In genomic region chr1:34665512-34665854, GRCm38 (mm10) we compare ENCODE assay signal across 11 mouse cellular contexts.
A peak's percentile ranks its signal among the peaks of the same experiment; 100 is the strongest.
DNase-seq lines count a peak whose midpoint lies in the region; ATAC-seq and TF ChIP-seq lines count a peak whose summit lies in the region.
"Had no signal": no experiment of that assay in that cellular context is flagged by ENCODE, and none has a peak within 500 bp of the region (broad histone marks: within the 10 kb centered on the region; RNA-seq: fewer than 3 reads in every experiment).

No protein-coding gene starts in this region.

- H3K9me3 ChIP-seq in forebrain, embryonic 16.5 days (ENCODE audit: control insufficient read depth, low read length), result no peaks in the 10 kb centered on the region
- H3K9me3 ChIP-seq in midbrain, embryonic 10.5 days (replicated peaks), result no peaks in the 10 kb centered on the region
- H3K9me3 ChIP-seq in neural tube, embryonic 14.5 days (ENCODE audit: control insufficient read depth, low read length), result no peaks in the 10 kb centered on the region
- no peaks in the 10 kb centered on the region for H3K9me3 ChIP-seq in intestine, postnatal 0 days (ENCODE audit: control insufficient read depth)
- H3K9me3 ChIP-seq: embryonic facial prominence, embryonic 13.5 days; lung, embryonic 15.5 days had no signal

- no peaks in the 10 kb centered on the region for H3K36me3 ChIP-seq in forebrain, embryonic 16.5 days (ENCODE audit: control insufficient read depth, insufficient read depth)
- H3K36me3 ChIP-seq in midbrain, embryonic 10.5 days, result no peaks in the 10 kb centered on the region
- no peaks in the 10 kb centered on the region for H3K36me3 ChIP-seq in neural tube, embryonic 14.5 days (ENCODE audit: control insufficient read depth, insufficient read depth, low read length)
- no peaks in the 10 kb centered on the region for H3K36me3 ChIP-seq in intestine, postnatal 0 days (ENCODE audit: control insufficient read depth, insufficient read depth)
- H3K36me3 ChIP-seq: embryonic facial prominence, embryonic 13.5 days; lung, embryonic 15.5 days had no signal

- H3K9ac ChIP-seq in forebrain, embryonic 16.5 days (replicated peaks; ENCODE audit: low read depth, low read length), result no peak overlapping the region
- H3K9ac ChIP-seq in neural tube, embryonic 14.5 days (replicated peaks; ENCODE audit: low read depth, low read length), result no peak overlapping the region
- no peak overlapping the region for H3K9ac ChIP-seq in intestine, postnatal 0 days (ENCODE audit: low read depth, low read length)
- H3K9ac ChIP-seq: embryonic facial prominence, embryonic 13.5 days; lung, embryonic 15.5 days had no signal

- no peak overlapping the region for H3K4me2 ChIP-seq in forebrain, embryonic 16.5 days (ENCODE audit: low read length)
- H3K4me2 ChIP-seq in neural tube, embryonic 14.5 days (ENCODE audit: low read depth, low read length), result no peak overlapping the region
- H3K4me2 ChIP-seq in intestine, postnatal 0 days (replicated peaks; ENCODE audit: low read depth), result no peak overlapping the region
- H3K4me2 ChIP-seq: embryonic facial prominence, embryonic 13.5 days; lung, embryonic 15.5 days had no signal

- H3K27ac ChIP-seq in layer of hippocampus, adult 2 months, result peak overlapping the region; percentile 83
- H3K27ac ChIP-seq in forebrain, embryonic 16.5 days (ENCODE audit: low read length), result peak overlapping the region; percentile 73
- peak overlapping the region; percentile 72 for H3K27ac ChIP-seq in midbrain, embryonic 10.5 days (replicated peaks)
- peak overlapping the region; percentile 87 for H3K27ac ChIP-seq in neural tube, embryonic 14.5 days (ENCODE audit: low read depth, low read length)
- no peak overlapping the region for H3K27ac ChIP-seq in intestine, postnatal 0 days (ENCODE audit: low read depth, low read length)
- H3K27ac ChIP-seq: embryonic facial prominence, embryonic 13.5 days; lung, embryonic 15.5 days had no signal

- WGBS in forebrain, embryonic 16.5 days, result 37% methylated on average over 5 of the region's 5 CpGs
- 92% methylated on average over 5 of the region's 5 CpGs for WGBS in midbrain, embryonic 10.5 days
- WGBS in neural tube, embryonic 14.5 days, result 36% methylated on average over 5 of the region's 5 CpGs
- 83% methylated on average over 5 of the region's 5 CpGs for WGBS in intestine, postnatal 0 days

- no peaks in the 10 kb centered on the region for H3K27me3 ChIP-seq in forebrain, embryonic 16.5 days (replicated peaks; ENCODE audit: control insufficient read depth, insufficient read depth, low read length)
- H3K27me3 ChIP-seq in midbrain, embryonic 10.5 days (ENCODE audit: low read depth, poor library complexity, severe bottlenecking), result no peaks in the 10 kb centered on the region
- no peaks in the 10 kb centered on the region for H3K27me3 ChIP-seq in neural tube, embryonic 14.5 days (ENCODE audit: control insufficient read depth, insufficient read depth, low read length)
- no peaks in the 10 kb centered on the region for H3K27me3 ChIP-seq in intestine, postnatal 0 days (replicated peaks; ENCODE audit: control insufficient read depth, insufficient read depth, low read length)
- H3K27me3 ChIP-seq: embryonic facial prominence, embryonic 13.5 days; lung, embryonic 15.5 days had no signal

- no peak for TF ChIP-seq CTCF in layer of hippocampus, adult 2 months (conservative IDR thresholded peaks at IDR 0.05)
- no peak for TF ChIP-seq CTCF in intestine, postnatal 0 days (IDR thresholded peaks at IDR 0.05; ENCODE audit: low read depth)

- no peak for DNase-seq in layer of hippocampus, adult 2 months (ENCODE audit: low spot score in 2 of 2)
- no peak for DNase-seq in layer of hippocampus, adult 9-11 months
- no peak for DNase-seq in midbrain, embryonic 10.5 days (ENCODE audit: low spot score)
- no peak for DNase-seq in frontal cortex, postnatal 36 days (ENCODE audit: low spot score in 2 of 2)
- DNase-seq in layer of hippocampus, adult 11-12 months (ENCODE audit: low spot score), result no peak
- DNase-seq: kidney, adult 9 months had no signal

- no peak overlapping the region for H3K4me3 ChIP-seq in layer of hippocampus, adult 2 months
- H3K4me3 ChIP-seq in forebrain, embryonic 16.5 days (replicated peaks; ENCODE audit: low read length), result no peak overlapping the region
- no peak overlapping the region for H3K4me3 ChIP-seq in midbrain, embryonic 10.5 days
- no peak overlapping the region for H3K4me3 ChIP-seq in neural tube, embryonic 14.5 days (ENCODE audit: low read depth, low read length)
- H3K4me3 ChIP-seq in intestine, postnatal 0 days (ENCODE audit: low read depth, low read length), result no peak overlapping the region
- H3K4me3 ChIP-seq: embryonic facial prominence, embryonic 13.5 days; lung, embryonic 15.5 days had no signal

- peaks cover 18% of the 10 kb centered on the region for H3K4me1 ChIP-seq in forebrain, embryonic 16.5 days (replicated peaks; ENCODE audit: control insufficient read depth, insufficient read depth, low read length)
- H3K4me1 ChIP-seq in midbrain, embryonic 10.5 days, result peaks cover 28% of the 10 kb centered on the region
- 0 out of 2 replicates have a peak, but pooled peaks cover 5% of the 10 kb centered on the region for H3K4me1 ChIP-seq in neural tube, embryonic 14.5 days (ENCODE audit: control insufficient read depth, insufficient read depth, low read length)
- no peaks in the 10 kb centered on the region for H3K4me1 ChIP-seq in intestine, postnatal 0 days (replicated peaks; ENCODE audit: control insufficient read depth, insufficient read depth, low read length)
- H3K4me1 ChIP-seq: embryonic facial prominence, embryonic 13.5 days; lung, embryonic 15.5 days had no signal

- ATAC-seq in forebrain, embryonic 16.5 days, result no peak
- peak; percentile 19 for ATAC-seq in neural tube, embryonic 14.5 days (ENCODE audit: low read depth)
- ATAC-seq in intestine, postnatal 0 days, result no peak
